Mouse (Mus musculus): ENCODE measurements around the gene Evpl. TPM values are rescaled to one million over a fixed set of nuclear protein-coding genes. Genes with fewer than 3 reads are reported as not detected.

Evpl gene
- polyA plus RNA-seq, 1 experiment from 2014 or later: 0.11 TPM

DNA sequence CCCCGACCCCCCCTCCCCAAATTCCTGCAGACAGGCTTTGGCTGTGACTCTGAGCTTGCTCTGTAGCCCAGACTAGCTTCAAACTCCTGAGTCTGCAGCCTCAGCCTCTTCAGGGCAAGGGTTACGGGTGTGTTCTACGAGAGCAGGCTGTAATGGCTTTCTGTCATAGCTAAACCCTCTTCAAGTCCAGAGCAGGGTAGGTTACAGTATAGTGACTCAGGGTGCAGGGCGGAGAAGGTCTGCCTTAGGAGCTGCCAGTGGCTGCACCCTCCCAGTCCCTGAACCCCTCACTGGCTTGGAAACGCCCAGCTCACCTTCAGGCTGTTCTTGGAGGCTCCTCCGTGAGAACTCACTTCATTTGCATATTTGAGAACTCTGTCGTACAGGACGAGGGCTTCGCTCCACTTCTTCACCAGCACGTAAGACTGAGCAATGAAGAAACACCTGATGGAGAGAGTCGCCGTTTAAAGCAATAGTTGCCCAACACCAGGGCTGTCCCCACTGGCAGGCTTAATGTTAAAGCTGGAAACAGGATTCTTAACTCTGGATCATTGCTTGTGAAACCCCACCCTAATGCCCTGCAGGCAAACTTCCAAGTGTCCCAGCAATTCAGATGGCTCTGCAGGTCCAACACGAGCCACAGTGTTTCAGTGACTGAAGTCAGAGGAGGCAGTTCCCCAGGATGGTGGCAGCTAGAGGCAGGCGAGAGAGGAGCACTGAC lies 9.8 kb upstream of the Evpl start:
- H3K27me3 ChIP-seq (replicated peaks; ENCODE audit: control insufficient read depth, insufficient read depth, low read length): no peaks in the 10 kb centered on the region
- DNase-seq (ENCODE audit: low spot score) (no peak), ATAC-seq (no peak)
- no peak overlapping the region for H3K4me3 ChIP-seq (ENCODE audit: low read depth, low read length)
- H3K4me1 ChIP-seq (ENCODE audit: control insufficient read depth, insufficient read depth, low read length): no peaks in the 10 kb centered on the region
- H3K9ac ChIP-seq (ENCODE audit: low read length): no peak overlapping the region
- no peak overlapping the region for H3K27ac ChIP-seq (ENCODE audit: low read depth, low read length)
- H3K9me3 ChIP-seq (replicated peaks; ENCODE audit: control insufficient read depth, low read length): no peaks in the 10 kb centered on the region
- no peak overlapping the region for H3K4me2 ChIP-seq (ENCODE audit: low read length)
- WGBS: 90% methylated on average over 14 of the region's 14 CpGs
- peaks cover 100% of the 10 kb centered on the region for H3K36me3 ChIP-seq (ENCODE audit: control insufficient read depth, insufficient read depth, low read length)

DNA sequence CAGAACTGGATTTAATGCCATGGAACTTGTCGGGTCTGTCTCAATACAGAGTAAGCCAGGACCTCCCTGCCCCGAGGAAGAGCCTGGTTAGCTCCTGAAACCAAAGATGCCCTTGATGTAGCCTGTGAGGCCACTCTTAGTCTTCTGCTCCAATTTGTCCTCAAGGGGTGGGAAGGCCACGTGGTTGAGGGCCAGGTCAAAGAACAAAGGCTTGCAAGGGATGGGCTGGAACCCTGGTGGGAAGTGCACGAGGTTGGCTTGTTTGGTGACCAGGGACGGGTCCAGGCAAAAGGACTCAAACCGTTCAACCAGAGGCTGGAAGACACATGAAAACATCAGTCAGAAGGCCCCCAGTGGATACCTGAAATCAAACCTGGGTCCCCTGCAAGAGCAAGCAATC lies 7.7 kb upstream of the Evpl start:
- DNase-seq (ENCODE audit: low spot score) (no peak), ATAC-seq (no peak)
- H3K4me3 ChIP-seq (ENCODE audit: low read depth, low read length): no peak overlapping the region
- H3K9ac ChIP-seq (ENCODE audit: low read length): no peak overlapping the region
- H3K27ac ChIP-seq (ENCODE audit: low read depth, low read length): no peak overlapping the region
- H3K4me1 ChIP-seq (ENCODE audit: control insufficient read depth, insufficient read depth, low read length): no peaks in the 10 kb centered on the region
- H3K4me2 ChIP-seq (ENCODE audit: low read length): no peak overlapping the region
- 82% methylated on average over 6 of the region's 6 CpGs for WGBS
- H3K9me3 ChIP-seq (replicated peaks; ENCODE audit: control insufficient read depth, low read length): no peaks in the 10 kb centered on the region
- no peaks in the 10 kb centered on the region for H3K27me3 ChIP-seq (replicated peaks; ENCODE audit: control insufficient read depth, insufficient read depth, low read length)
- H3K36me3 ChIP-seq (ENCODE audit: control insufficient read depth, insufficient read depth, low read length): peaks cover 81% of the 10 kb centered on the region

DNA sequence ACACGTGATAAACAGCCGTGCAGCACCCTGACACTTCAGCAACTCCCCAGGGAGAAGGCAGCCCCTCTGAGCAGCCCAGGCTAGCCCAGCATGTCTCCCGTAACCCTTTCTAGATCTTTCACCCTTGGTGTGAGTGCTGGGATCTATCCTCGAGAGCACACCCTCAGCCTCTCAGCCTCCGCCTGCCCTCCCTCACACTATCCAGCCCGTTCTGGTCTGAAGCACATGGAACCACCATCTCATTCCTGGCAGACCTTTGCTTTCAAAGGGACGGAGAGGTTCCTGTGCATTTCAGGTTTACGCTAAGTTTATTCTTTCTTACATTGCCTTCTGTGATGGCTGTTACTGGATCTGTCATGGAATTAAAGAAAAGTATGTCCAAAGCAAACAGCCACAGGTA lies 6.7 kb upstream of the Evpl start:
- peaks cover 71% of the 10 kb centered on the region for H3K36me3 ChIP-seq (ENCODE audit: control insufficient read depth, insufficient read depth, low read length)
- no peaks in the 10 kb centered on the region for H3K4me1 ChIP-seq (ENCODE audit: control insufficient read depth, insufficient read depth, low read length)
- H3K27me3 ChIP-seq (replicated peaks; ENCODE audit: control insufficient read depth, insufficient read depth, low read length): no peaks in the 10 kb centered on the region
- WGBS: 88% methylated on average over 8 of the region's 8 CpGs
- no peak overlapping the region for H3K27ac ChIP-seq (ENCODE audit: low read depth, low read length)
- DNase-seq (ENCODE audit: low spot score): no peak
- no peak for ATAC-seq
- H3K9ac ChIP-seq (ENCODE audit: low read length): no peak overlapping the region
- H3K4me2 ChIP-seq (ENCODE audit: low read length): no peak overlapping the region
- no peak overlapping the region for H3K4me3 ChIP-seq (ENCODE audit: low read depth, low read length)
- no peaks in the 10 kb centered on the region for H3K9me3 ChIP-seq (replicated peaks; ENCODE audit: control insufficient read depth, low read length)

DNA sequence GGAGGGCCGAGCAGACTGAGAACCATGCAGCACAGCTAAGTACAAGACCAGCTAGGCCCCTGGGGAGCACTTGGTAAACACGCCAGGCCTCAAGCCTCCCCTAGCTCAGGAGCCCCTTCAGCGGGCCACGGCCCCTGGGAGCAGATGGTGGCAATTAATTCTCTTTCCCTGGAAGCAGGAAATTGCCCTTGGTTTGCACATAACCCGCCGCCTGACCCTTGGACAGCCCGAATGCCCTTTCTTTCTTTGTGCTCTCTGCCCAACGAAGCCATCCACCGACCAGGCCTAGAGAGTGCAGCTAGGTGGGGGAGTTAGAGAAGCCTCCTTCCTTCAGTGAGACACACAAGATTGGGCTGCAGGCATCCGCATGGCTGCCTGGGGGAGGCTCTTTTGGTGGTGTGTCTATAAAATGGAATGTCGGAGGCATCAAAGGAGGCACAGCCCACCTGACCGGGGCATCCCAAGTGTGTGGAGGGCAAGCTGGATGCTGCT lies 3.9 kb upstream of the Evpl start:
- Histone ChIP-seq H3K27me3 (replicated peaks; ENCODE audit: control insufficient read depth, insufficient read depth, low read length) (peaks cover 10% of the 10 kb centered on the region; the same call in 1 of the 2 replicates), H3K9ac (ENCODE audit: low read length) (no peak overlapping the region), H3K27ac (ENCODE audit: low read depth, low read length) (no peak overlapping the region), H3K4me3 (ENCODE audit: low read depth, low read length) (no peak overlapping the region), H3K4me1 (ENCODE audit: control insufficient read depth, insufficient read depth, low read length) (no peaks in the 10 kb centered on the region), H3K4me2 (ENCODE audit: low read length) (no peak overlapping the region), H3K36me3 (ENCODE audit: control insufficient read depth, insufficient read depth, low read length) (peaks cover 43% of the 10 kb centered on the region), H3K9me3 (replicated peaks; ENCODE audit: control insufficient read depth, low read length) (no peaks in the 10 kb centered on the region)
- ATAC-seq: no peak
- WGBS: 75% methylated on average over 12 of the region's 12 CpGs
- no peak for DNase-seq (ENCODE audit: low spot score)

DNA sequence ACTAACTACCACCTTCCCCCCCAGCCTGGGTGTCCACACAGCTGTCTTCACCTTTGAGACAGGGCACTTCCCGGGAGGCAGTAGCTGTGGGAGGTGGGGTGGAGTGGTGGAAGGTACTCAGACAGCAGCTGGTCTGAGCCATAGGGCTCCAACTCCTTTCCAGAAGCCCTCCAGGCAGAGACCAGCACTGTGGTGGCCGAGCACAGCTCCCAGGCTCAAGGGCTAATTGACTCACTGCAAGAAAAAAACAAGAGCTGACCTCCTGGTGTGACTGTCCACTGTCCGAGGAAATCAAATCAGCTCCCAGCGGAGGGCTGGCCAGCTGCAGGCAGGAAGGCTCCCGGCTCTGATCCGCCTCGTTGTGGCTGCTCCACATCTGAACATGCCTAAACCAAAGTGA lies 1.9 kb upstream of the Evpl start:
- H3K4me2 ChIP-seq (ENCODE audit: low read length): no peak overlapping the region
- ATAC-seq (no peak), DNase-seq (ENCODE audit: low spot score) (no peak)
- H3K4me3 ChIP-seq (ENCODE audit: low read depth, low read length): no peak overlapping the region
- H3K9me3 ChIP-seq (replicated peaks; ENCODE audit: control insufficient read depth, low read length): no peaks in the 10 kb centered on the region
- no peaks in the 10 kb centered on the region for H3K4me1 ChIP-seq (ENCODE audit: control insufficient read depth, insufficient read depth, low read length)
- 11% methylated on average over 7 of the region's 7 CpGs for WGBS
- H3K9ac ChIP-seq (ENCODE audit: low read length): no peak overlapping the region
- no peak overlapping the region for H3K27ac ChIP-seq (ENCODE audit: low read depth, low read length)
- peaks cover 23% of the 10 kb centered on the region for H3K36me3 ChIP-seq (ENCODE audit: control insufficient read depth, insufficient read depth, low read length)
- H3K27me3 ChIP-seq (replicated peaks; ENCODE audit: control insufficient read depth, insufficient read depth, low read length): peaks cover 10% of the 10 kb centered on the region; the same call in 1 of the 2 replicates

DNA sequence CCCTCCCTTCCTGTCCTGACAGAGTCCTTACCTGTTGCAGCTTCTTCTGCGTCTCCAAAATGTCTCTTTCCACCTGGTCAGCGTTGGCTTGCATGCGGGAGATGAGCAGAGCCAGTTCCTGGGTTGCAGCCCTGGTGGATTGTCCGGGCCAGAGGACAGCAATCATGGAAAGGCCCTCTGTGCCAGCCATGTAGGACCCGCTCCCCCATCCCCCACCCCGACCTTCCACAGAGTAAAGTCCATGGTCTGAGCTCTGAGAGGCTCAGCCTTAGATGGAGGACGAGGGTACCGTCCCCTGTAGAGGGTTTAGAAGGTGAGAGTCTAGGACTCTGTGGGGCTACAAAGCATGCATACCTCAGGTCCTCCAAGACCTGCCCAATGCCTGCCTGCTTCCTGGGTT lies 3.0 kb downstream of the Evpl start:
- 84% methylated on average over 8 of the region's 8 CpGs for WGBS
- H3K4me3 ChIP-seq (ENCODE audit: low read depth, low read length): no peak overlapping the region
- H3K36me3 ChIP-seq (ENCODE audit: control insufficient read depth, insufficient read depth, low read length): no peaks in the 10 kb centered on the region
- ATAC-seq: no peak
- H3K4me2 ChIP-seq (ENCODE audit: low read length): no peak overlapping the region
- H3K4me1 ChIP-seq (ENCODE audit: control insufficient read depth, insufficient read depth, low read length): no peaks in the 10 kb centered on the region
- H3K9me3 ChIP-seq (replicated peaks; ENCODE audit: control insufficient read depth, low read length): no peaks in the 10 kb centered on the region
- H3K27me3 ChIP-seq (replicated peaks; ENCODE audit: control insufficient read depth, insufficient read depth, low read length): peaks cover 10% of the 10 kb centered on the region; the same call in 1 of the 2 replicates
- no peak overlapping the region for H3K27ac ChIP-seq (ENCODE audit: low read depth, low read length)
- H3K9ac ChIP-seq (ENCODE audit: low read length): no peak overlapping the region
- DNase-seq (ENCODE audit: low spot score): no peak

DNA sequence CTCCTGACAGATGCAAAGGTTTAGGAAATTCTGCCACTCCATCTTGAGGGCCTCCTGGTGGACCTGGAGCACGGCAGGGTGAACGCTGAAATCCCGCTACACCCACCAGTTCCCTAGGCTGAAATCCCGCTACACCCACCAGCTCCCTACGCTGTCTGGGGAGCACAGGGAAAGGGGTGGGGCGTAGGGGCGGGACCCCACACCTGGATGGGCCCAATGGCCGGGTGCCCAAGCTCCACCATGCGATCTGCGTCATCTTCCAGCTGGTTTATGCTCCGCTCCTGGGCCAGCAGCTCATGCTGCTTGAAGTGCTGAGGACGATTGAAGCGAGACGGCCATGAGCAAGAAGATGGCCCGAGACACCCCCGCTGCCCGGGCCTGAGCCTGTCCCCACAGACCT lies 5.5 kb downstream of the Evpl start:
- Histone ChIP-seq H3K4me2 (ENCODE audit: low read length) (0 out of 2 replicates have a peak overlapping the region, but pooled peaks have one; percentile 18), H3K36me3 (ENCODE audit: control insufficient read depth, insufficient read depth, low read length) (no peaks in the 10 kb centered on the region), H3K27me3 (replicated peaks; ENCODE audit: control insufficient read depth, insufficient read depth, low read length) (no peaks in the 10 kb centered on the region), H3K9me3 (replicated peaks; ENCODE audit: control insufficient read depth, low read length) (no peaks in the 10 kb centered on the region), H3K4me1 (ENCODE audit: control insufficient read depth, insufficient read depth, low read length) (no peaks in the 10 kb centered on the region), H3K27ac (ENCODE audit: low read depth, low read length) (no peak overlapping the region), H3K9ac (ENCODE audit: low read length) (peak overlapping the region; percentile 32; the same call in 1 of the 2 replicates), H3K4me3 (ENCODE audit: low read depth, low read length) (no peak overlapping the region)
- ATAC-seq (no peak), DNase-seq (ENCODE audit: low spot score) (no peak)
- WGBS: 20% methylated on average over 17 of the region's 17 CpGs

DNA sequence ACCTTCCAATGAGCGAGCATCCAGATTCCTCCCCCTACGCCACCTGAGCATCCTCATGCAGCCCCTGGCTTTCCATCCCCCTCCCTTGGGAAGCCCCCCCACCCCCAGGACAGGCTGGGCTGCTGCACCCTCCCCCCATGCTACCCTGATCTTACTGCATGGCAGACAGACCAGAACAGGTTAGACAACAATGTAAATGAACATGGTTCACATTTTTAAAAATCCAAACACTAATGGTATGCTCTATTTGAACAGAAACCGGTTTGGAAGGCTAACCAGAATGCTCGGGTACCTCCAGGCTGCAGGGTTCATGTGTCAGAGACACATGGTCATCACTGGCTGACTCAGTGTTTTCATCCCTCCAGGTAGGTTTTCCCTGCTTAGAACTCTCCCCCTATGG lies 9.2 kb downstream of the Evpl start:
- 79% methylated on average over 4 of the region's 4 CpGs for WGBS
- H3K4me3 ChIP-seq (ENCODE audit: low read depth, low read length): no peak overlapping the region
- H3K4me2 ChIP-seq (ENCODE audit: low read length): no peak overlapping the region
- H3K9me3 ChIP-seq (replicated peaks; ENCODE audit: control insufficient read depth, low read length): no peaks in the 10 kb centered on the region
- DNase-seq (ENCODE audit: low spot score): no peak
- H3K4me1 ChIP-seq (ENCODE audit: control insufficient read depth, insufficient read depth, low read length): no peaks in the 10 kb centered on the region
- H3K27me3 ChIP-seq (replicated peaks; ENCODE audit: control insufficient read depth, insufficient read depth, low read length): peaks cover 6% of the 10 kb centered on the region; the same call in 1 of the 2 replicates
- H3K27ac ChIP-seq (ENCODE audit: low read depth, low read length): no peak overlapping the region
- ATAC-seq: no peak
- H3K9ac ChIP-seq (ENCODE audit: low read length): no peak overlapping the region
- H3K36me3 ChIP-seq (ENCODE audit: control insufficient read depth, insufficient read depth, low read length): no peaks in the 10 kb centered on the region

DNA sequence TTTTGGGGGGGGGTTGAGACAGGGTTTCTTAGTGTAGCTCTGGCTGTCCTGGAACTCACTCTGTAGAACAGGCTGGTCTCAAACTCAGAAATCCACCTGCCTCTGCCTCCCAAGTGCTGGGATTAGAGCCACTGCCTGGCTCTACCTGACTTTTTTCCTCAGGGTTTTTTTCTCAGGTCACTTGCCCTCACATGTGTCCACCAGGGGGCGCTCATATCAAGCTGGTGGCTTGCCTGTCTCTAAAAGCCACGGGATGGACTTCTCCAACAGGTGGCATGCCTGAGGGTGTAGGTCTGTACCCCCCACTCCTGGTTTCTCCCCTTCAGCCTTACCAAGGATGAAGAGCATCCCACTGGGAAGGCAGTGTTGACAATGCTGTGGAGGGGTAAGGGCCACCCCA lies 11.5 kb downstream of the Evpl start:
- H3K9ac ChIP-seq (ENCODE audit: low read length): no peak overlapping the region
- ATAC-seq: no peak
- H3K27ac ChIP-seq (ENCODE audit: low read depth, low read length): no peak overlapping the region
- 0% methylated on average over 2 of the region's 2 CpGs for WGBS
- no peaks in the 10 kb centered on the region for H3K36me3 ChIP-seq (ENCODE audit: control insufficient read depth, insufficient read depth, low read length)
- H3K9me3 ChIP-seq (replicated peaks; ENCODE audit: control insufficient read depth, low read length): peaks cover 4% of the 10 kb centered on the region; the same call in 1 of the 2 replicates
- no peak overlapping the region for H3K4me3 ChIP-seq (ENCODE audit: low read depth, low read length)
- no peaks in the 10 kb centered on the region for H3K4me1 ChIP-seq (ENCODE audit: control insufficient read depth, insufficient read depth, low read length)
- peaks cover 27% of the 10 kb centered on the region for H3K27me3 ChIP-seq (replicated peaks; ENCODE audit: control insufficient read depth, insufficient read depth, low read length)
- DNase-seq (ENCODE audit: low spot score): peak; percentile 74
- H3K4me2 ChIP-seq (ENCODE audit: low read length): no peak overlapping the region

All from forebrain, embryonic 14.5 days (tissue).